Mouse (Mus musculus) spleen, adult 2 months (tissue): Measurements from ENCODE around the gene Irf2. TPM values are rescaled to one million over a fixed set of nuclear protein-coding genes. Genes with fewer than 3 reads are reported as not detected.

ENCODE experiments used
- DNase-seq, 2 experiments: peaks; one replicate each; pipeline versions ENCODE4 v3.0.0 to v3.0.0-alpha.2; 2012 to 2021; ENCODE audit warnings: low spot score in 2 of 2, low read depth in 1 of 2
- H3K27ac ChIP-seq: fragments of 200-500 bp; 2 replicates; pipeline ENCODE4 v1.5.1; 2012; ENCODE audit warnings: low read length, inconsistent platforms; ENCODE audit not compliant: insufficient read depth
- H3K27me3 ChIP-seq: fragments of 200-500 bp; 2 replicates; pipeline ENCODE4 v1.6.1; 2012; ENCODE audit warnings: mild to moderate bottlenecking, moderate library complexity, low read length, inconsistent platforms; ENCODE audit not compliant: control insufficient read depth, insufficient read depth
- H3K36me3 ChIP-seq: fragments of 200-500 bp; 2 replicates; pipeline ENCODE4 v1.6.1; 2012; ENCODE audit warnings: mild to moderate bottlenecking, low read length, inconsistent platforms; ENCODE audit not compliant: control insufficient read depth, insufficient read depth
- H3K4me1 ChIP-seq: fragments of 200-500 bp; 2 replicates; pipeline ENCODE4 v1.6.1; 2011; ENCODE audit warnings: inconsistent platforms; ENCODE audit not compliant: control insufficient read depth, insufficient read depth, insufficient read length
- H3K4me3 ChIP-seq: fragments of 200-500 bp; 2 replicates; pipeline ENCODE4 v1.5.1; 2011; ENCODE audit warnings: mild to moderate bottlenecking, inconsistent platforms; ENCODE audit not compliant: insufficient read depth, insufficient read length; ENCODE audit errors: extremely low read depth
- CTCF ChIP-seq: fragments of 200-500 bp; IDR thresholded peaks from 2 replicates; pipeline ENCODE4 v1.5.1; 2011; ENCODE audit warnings: mild to moderate bottlenecking, inconsistent platforms; ENCODE audit not compliant: insufficient read depth, insufficient read length, insufficient replicate concordance; ENCODE audit errors: extremely low read depth
- POLR2A ChIP-seq: fragments of 200-500 bp; IDR thresholded peaks from 2 replicates; pipeline ENCODE4 v1.6.1; 2011; ENCODE audit warnings: low read depth, low read length, inconsistent platforms
- WGBS: fragments of 180-500 bp; shearing (Covaris S2); methylation state at CpG from one replicate; pipeline ENCODE4 v1.1.7; 2018; 5-methylcytosine and 5-hydroxymethylcytosine counted together
- polyA plus RNA-seq: library from polyadenylated mRNA; depleted of rRNA; stranded (reverse); fragments of >200 nt; gene quantifications from 2 replicates; pipeline ENCODE4 v1.2.3, GENCODE M21; 2012

Irf2 gene
- polyA plus RNA-seq, 1 experiment: 28.8 TPM

DNA sequence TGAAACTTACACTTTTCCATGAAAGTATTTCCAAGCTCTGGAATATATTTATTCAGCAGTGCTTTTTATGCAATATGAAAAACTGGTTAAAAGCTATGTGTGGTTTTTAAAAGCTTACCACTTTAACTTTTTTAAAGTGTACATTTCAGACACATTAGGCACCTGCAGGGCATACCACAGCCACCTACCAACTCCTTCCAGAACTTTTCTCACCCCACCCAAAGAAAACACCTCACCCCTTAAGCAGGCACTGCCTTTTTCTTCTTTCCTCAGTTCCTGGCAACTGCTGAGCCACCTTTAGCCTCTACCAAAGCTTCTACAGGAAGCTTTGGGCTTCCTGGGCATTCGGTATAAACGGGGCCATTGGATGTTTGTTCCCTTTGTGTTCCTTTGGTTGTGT lies 62.5 kb downstream of the Irf2 start:
- Histone ChIP-seq H3K36me3 (peaks cover 23% of the 10 kb centered on the region), H3K4me3 (no peak overlapping the region), H3K4me1 (peaks cover 24% of the 10 kb centered on the region), H3K27me3 (no peaks in the 10 kb centered on the region), H3K27ac (no peak overlapping the region)
- no peak for TF ChIP-seq CTCF
- TF ChIP-seq POLR2A: no peak
- no peak for DNase-seq
- WGBS: 27% methylated on average over 2 of the region's 2 CpGs

DNA sequence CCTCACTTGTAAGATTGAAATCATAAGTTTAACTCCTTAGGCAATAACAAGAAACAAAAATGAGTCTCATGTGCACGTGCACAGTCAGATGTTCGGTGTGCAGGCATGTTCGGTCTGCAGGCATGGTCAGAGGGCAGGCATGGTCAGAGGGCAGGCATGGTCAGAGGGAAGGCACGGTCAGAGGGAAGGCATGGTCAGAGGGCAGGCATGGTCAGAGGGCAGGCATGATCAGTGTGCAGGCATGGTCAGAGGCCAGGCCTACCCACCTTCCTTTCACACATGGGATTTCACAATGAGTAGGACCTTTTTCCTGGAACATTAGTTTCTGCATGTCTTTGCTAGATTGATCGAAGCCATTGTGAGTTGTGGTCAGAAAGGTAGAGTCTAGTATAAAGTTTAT lies 65.2 kb downstream of the Irf2 start:
- TF ChIP-seq POLR2A (no peak), CTCF (no peak)
- Histone ChIP-seq H3K4me1 (peaks cover 16% of the 10 kb centered on the region; the same call in 1 of the 2 replicates), H3K4me3 (no peak overlapping the region), H3K27me3 (no peaks in the 10 kb centered on the region), H3K36me3 (peaks cover 25% of the 10 kb centered on the region), H3K27ac (no peak overlapping the region)
- no peak for DNase-seq
- 89% methylated on average over 5 of the region's 5 CpGs for WGBS

DNA sequence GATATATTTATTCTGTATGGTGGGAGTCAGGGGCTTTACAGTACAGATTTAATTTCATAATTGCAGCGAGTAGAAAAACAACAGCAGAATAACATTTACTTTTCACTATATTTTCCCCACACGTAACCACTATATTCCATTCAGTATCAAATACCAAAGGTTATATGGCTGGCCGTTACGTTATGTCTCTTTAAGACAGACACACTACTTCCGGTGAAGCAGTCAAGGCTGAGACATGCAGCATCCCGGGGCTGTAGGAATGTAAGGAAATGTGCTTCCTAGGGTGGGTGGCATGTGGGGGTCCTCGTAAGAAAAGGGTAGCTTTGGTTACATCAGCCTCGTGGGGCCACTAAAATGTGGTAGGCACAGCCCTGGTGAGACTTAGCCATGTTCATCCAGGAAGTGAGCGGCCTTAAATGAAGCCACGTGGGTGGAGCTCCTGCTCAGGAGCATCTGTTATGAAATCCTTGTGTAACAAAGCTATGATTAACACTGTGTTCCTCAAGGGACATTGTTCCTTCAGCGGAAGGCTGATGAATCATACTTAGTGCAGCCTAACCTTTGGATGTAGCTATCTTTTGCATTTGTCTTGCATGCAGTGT lies 71.6 kb downstream of the Irf2 start:
- no peaks in the 10 kb centered on the region for H3K4me1 ChIP-seq
- H3K27ac ChIP-seq: no peak overlapping the region
- DNase-seq: no peak
- TF ChIP-seq CTCF: no peak
- no peak for TF ChIP-seq POLR2A
- peaks cover 43% of the 10 kb centered on the region for H3K36me3 ChIP-seq
- H3K4me3 ChIP-seq: no peak overlapping the region
- 81% methylated on average over 11 of the region's 11 CpGs for WGBS
- no peaks in the 10 kb centered on the region for H3K27me3 ChIP-seq

DNA sequence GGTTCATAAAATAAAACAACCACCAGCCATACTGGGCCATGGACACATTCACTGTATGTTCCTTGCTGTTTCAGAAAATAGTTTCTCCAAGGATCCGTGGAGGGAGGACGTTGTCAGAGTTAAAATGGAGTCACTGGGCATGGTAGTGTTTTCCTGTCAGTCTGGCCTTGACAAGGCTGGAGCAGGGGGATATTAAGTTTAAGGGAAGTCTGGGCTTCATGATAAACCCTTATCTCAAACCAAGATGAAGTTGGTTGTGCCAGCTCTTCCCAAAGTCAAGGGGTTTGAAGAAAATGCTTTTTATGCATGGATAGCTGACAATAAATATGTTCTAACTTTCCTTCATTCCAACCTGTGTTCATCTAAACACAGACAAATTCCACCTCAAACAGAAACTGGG lies 72.4 kb downstream of the Irf2 start:
- Histone ChIP-seq H3K4me3 (no peak overlapping the region), H3K36me3 (peaks cover 38% of the 10 kb centered on the region), H3K4me1 (no peaks in the 10 kb centered on the region), H3K27ac (no peak overlapping the region), H3K27me3 (no peaks in the 10 kb centered on the region)
- WGBS: 82% methylated on average over 2 of the region's 2 CpGs
- DNase-seq: no peak
- no peak for TF ChIP-seq POLR2A
- no peak for TF ChIP-seq CTCF

DNA sequence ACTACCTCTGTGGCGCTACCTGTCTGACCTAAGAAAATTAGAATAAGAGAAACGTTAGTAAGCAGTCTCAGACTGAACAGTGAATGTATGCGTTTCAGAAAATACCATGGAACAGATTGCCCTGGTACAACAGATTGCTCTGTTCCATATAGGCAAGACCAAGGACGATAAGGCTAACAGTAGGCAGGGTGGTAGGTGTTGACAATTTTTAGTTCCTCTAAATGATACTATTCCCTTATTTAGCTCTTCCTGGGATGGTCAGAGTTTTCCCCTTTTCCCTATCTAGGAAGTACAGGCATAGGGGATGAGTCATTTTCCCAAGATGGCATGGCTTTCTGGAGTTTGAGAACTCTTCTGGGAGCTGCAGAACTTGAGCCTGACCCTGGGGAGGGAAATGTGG lies 73.4 kb downstream of the Irf2 start:
- no peak for DNase-seq
- 94% methylated on average over 4 of the region's 4 CpGs for WGBS
- TF ChIP-seq CTCF (no peak), POLR2A (no peak)
- Histone ChIP-seq H3K36me3 (peaks cover 30% of the 10 kb centered on the region), H3K4me3 (no peak overlapping the region), H3K27ac (no peak overlapping the region), H3K4me1 (peaks cover under 1% of the 10 kb centered on the region; the same call in 1 of the 2 replicates), H3K27me3 (no peaks in the 10 kb centered on the region)

DNA sequence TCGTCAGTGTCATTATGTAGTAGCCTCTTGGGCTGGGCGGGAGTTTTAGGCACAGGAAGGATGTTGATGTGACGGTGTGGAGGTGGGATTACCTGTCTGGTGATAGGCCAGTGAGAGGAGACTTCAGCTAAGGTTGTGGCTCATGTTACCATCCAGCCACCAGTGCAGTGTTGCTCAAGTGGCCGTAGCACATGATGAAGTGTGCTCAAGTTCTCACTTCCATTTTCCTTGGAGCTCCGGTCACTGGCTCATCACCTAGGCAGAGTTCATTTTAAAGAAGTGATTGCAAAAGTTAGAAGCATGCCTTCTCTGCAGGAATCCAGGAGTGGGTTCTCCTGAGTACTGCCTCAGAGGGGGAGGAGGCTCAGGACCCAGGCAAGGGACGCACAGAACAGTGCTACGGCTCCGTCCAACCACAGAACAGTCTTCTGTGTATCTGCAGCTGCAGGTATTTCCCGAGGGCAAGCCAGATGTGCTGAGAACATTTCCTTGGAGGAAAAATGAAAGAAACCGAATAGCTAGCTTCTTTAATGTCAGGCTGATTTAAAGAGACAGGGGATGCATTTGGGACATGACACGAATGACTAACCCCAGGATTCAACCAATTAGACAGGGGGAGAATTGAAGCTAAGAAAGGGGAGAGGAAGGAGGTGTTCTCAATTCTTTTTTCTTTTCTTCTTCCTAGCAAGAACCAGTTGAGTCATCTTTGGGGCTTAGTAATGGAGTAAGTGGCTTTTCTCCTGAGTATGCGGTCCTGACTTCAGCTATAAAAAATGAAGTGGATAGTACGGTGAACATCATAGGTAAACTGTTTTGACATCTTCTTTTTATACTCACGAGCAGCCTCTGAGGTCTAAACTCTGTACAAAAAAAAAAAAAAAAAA lies 78.8 kb downstream of the Irf2 start:
- WGBS: 47% methylated on average over 14 of the region's 14 CpGs
- Histone ChIP-seq H3K27me3 (no peaks in the 10 kb centered on the region), H3K4me3 (no peak overlapping the region), H3K36me3 (peaks cover 21% of the 10 kb centered on the region), H3K4me1 (peaks cover 5% of the 10 kb centered on the region; the same call in 1 of the 2 replicates), H3K27ac (no peak overlapping the region)
- TF ChIP-seq POLR2A (no peak), CTCF (no peak)
- no peak for DNase-seq

DNA sequence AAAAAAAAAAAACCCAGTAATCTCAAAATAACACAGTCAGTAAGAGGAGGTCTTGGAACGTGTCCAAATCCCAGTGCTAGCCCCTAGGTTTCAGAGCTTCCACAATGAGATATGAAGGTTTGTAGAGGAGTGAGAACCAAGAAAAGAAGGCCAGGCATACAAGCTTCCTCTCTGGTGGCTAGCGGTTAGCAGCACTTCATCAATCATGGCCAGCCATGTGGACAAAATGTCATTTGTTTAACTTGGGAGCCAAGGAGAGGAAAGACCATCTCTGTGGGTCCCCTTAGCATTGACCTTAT lies 79.4 kb downstream of the Irf2 start:
- TF ChIP-seq CTCF: no peak
- 50% methylated on average over 2 of the region's 2 CpGs for WGBS
- H3K27me3 ChIP-seq: no peaks in the 10 kb centered on the region
- peaks cover 5% of the 10 kb centered on the region; the same call in 1 of the 2 replicates for H3K4me1 ChIP-seq
- H3K4me3 ChIP-seq: no peak overlapping the region
- H3K27ac ChIP-seq: no peak overlapping the region
- H3K36me3 ChIP-seq: peaks cover 21% of the 10 kb centered on the region
- DNase-seq: no peak
